Mouse (Mus musculus): Measurements from ENCODE around the gene Thpo. TPM values are rescaled to one million over a fixed set of nuclear protein-coding genes. Genes with fewer than 3 reads are reported as not detected.

Gene Thpo
- polyA plus RNA-seq, 1 experiment from 2014 or later = 3.2 TPM

- DNase-seq = no peak
- Histone ChIP-seq H3K4me3 (replicated peaks) (no peak overlapping the region), H3K9me3 (replicated peaks) (no peaks in the 10 kb centered on the region), H3K36me3 (peaks cover 60% of the 10 kb centered on the region), H3K4me1 (replicated peaks) (peaks cover 74% of the 10 kb centered on the region), H3K9ac (no peak overlapping the region), H3K4me2 (no peak overlapping the region), H3K27me3 (peaks cover 32% of the 10 kb centered on the region), H3K27ac (no peak overlapping the region)
- WGBS (ENCODE audit: insufficient replicate concordance) = 91% methylated on average over 1 of the region's 1 CpGs
- ATAC-seq (ENCODE audit: low read depth) = no peak
Measured at GRCm38 (mm10) chr16:20691617-20692016, 42.7 kb downstream of the Thpo start.

GRCm38 (mm10) chr16:20690774-20691173 lies 43.5 kb downstream of the Thpo start:
- Histone ChIP-seq H3K4me2 (no peak overlapping the region), H3K27ac (0 out of 2 replicates have a peak overlapping the region, but pooled peaks have one; percentile 23), H3K4me3 (replicated peaks) (no peak overlapping the region), H3K36me3 (peaks cover 68% of the 10 kb centered on the region), H3K4me1 (replicated peaks) (peaks cover 68% of the 10 kb centered on the region), H3K9ac (no peak overlapping the region), H3K9me3 (replicated peaks) (no peaks in the 10 kb centered on the region), H3K27me3 (peaks cover 24% of the 10 kb centered on the region)
- WGBS (ENCODE audit: insufficient replicate concordance) = 63% methylated on average over 3 of the region's 3 CpGs
- no peak for DNase-seq
- no peak for ATAC-seq (ENCODE audit: low read depth)

GRCm38 (mm10) chr16:20677974-20678675 lies 56.2 kb downstream of the Thpo start:
- no peaks in the 10 kb centered on the region for H3K27me3 ChIP-seq
- peak; percentile 54; the same call in 1 of the 2 replicates for ATAC-seq (ENCODE audit: low read depth)
- H3K4me3 ChIP-seq (replicated peaks) = no peak overlapping the region
- H3K4me2 ChIP-seq = no peak overlapping the region
- H3K9ac ChIP-seq = peak overlapping the region; percentile 48; the same call in 1 of the 2 replicates
- H3K36me3 ChIP-seq = peaks cover 91% of the 10 kb centered on the region
- H3K4me1 ChIP-seq (replicated peaks) = peaks cover 58% of the 10 kb centered on the region
- peak overlapping the region; percentile 72 for H3K27ac ChIP-seq
- DNase-seq = no peak
- WGBS (ENCODE audit: insufficient replicate concordance) = 70% methylated on average over 10 of the region's 10 CpGs
- no peaks in the 10 kb centered on the region for H3K9me3 ChIP-seq (replicated peaks)

- peak overlapping the region; percentile 48 for H3K9ac ChIP-seq
- 78% methylated on average over 5 of the region's 5 CpGs for WGBS (ENCODE audit: insufficient replicate concordance)
Measured at GRCm38 (mm10) chr16:20677380-20677779, 56.9 kb downstream of the Thpo start.

GRCm38 (mm10) chr16:20676702-20677101 lies 57.6 kb downstream of the Thpo start:
- Histone ChIP-seq H3K9ac (no peak overlapping the region), H3K27ac (no peak overlapping the region), H3K4me1 (replicated peaks) (peaks cover 64% of the 10 kb centered on the region), H3K36me3 (peaks cover 77% of the 10 kb centered on the region), H3K4me3 (replicated peaks) (no peak overlapping the region), H3K9me3 (replicated peaks) (no peaks in the 10 kb centered on the region), H3K27me3 (no peaks in the 10 kb centered on the region), H3K4me2 (no peak overlapping the region)
- DNase-seq (no peak), ATAC-seq (ENCODE audit: low read depth) (no peak)
- WGBS (ENCODE audit: insufficient replicate concordance) = 75% methylated on average over 4 of the region's 4 CpGs

More at GRCm38 (mm10) chr16:20677380-20677779, 56.9 kb downstream of the Thpo start:
- no peaks in the 10 kb centered on the region for H3K27me3 ChIP-seq
- peaks cover 58% of the 10 kb centered on the region for H3K4me1 ChIP-seq (replicated peaks)
- ATAC-seq (ENCODE audit: low read depth) (no peak), DNase-seq (no peak)
- no peak overlapping the region for H3K4me2 ChIP-seq
- peak overlapping the region; percentile 72 for H3K27ac ChIP-seq
- H3K9me3 ChIP-seq (replicated peaks) = no peaks in the 10 kb centered on the region
- H3K36me3 ChIP-seq = peaks cover 84% of the 10 kb centered on the region
- H3K4me3 ChIP-seq (replicated peaks) = no peak overlapping the region

GRCm38 (mm10) chr16:20675213-20675612 lies 59.1 kb downstream of the Thpo start:
- no peak for DNase-seq
- ATAC-seq (ENCODE audit: low read depth) = no peak
- no peaks in the 10 kb centered on the region for H3K27me3 ChIP-seq
- peak overlapping the region; percentile 83 for H3K4me2 ChIP-seq
- peak overlapping the region; percentile 95 for H3K27ac ChIP-seq
- H3K9me3 ChIP-seq (replicated peaks) = no peaks in the 10 kb centered on the region
- peak overlapping the region; percentile 96; the same call in 1 of the 2 replicates for H3K9ac ChIP-seq
- peaks cover 62% of the 10 kb centered on the region for H3K36me3 ChIP-seq
- peaks cover 66% of the 10 kb centered on the region for H3K4me1 ChIP-seq (replicated peaks)
- H3K4me3 ChIP-seq (replicated peaks) = peak overlapping the region; percentile 98
- WGBS (ENCODE audit: insufficient replicate concordance) = 84% methylated on average over 6 of the region's 6 CpGs

Other genes with a start within 250 kb of the Thpo start
- gene Eif2b5, start 235.7 kb downstream of the Thpo start, polyA plus RNA-seq (2015; fragmentation: Nextera tagmentation; extraction: Ambion mirVana) = 71.1 and 75.5 TPM in 2 replicates
- 3.7 and 4.8 TPM in 2 replicates for gene Dvl3, start 217.5 kb downstream of the Thpo start, polyA plus RNA-seq (2015; fragmentation: Nextera tagmentation; extraction: Ambion mirVana)
- 413 and 466 TPM in 2 replicates for gene Ap2m1, start 199.0 kb downstream of the Thpo start, polyA plus RNA-seq (2015; fragmentation: Nextera tagmentation; extraction: Ambion mirVana)
- 27.0 and 27.9 TPM in 2 replicates for gene Abcf3, start 185.9 kb downstream of the Thpo start, polyA plus RNA-seq (2015; fragmentation: Nextera tagmentation; extraction: Ambion mirVana)
- gene Vwa5b2, start 145.0 kb downstream of the Thpo start, polyA plus RNA-seq (2015; fragmentation: Nextera tagmentation; extraction: Ambion mirVana) = 0.21 and 0.23 TPM in 2 replicates
- 21.5 and 23.7 TPM in 2 replicates for gene Eef1akmt4, start 122.9 kb downstream of the Thpo start, polyA plus RNA-seq (2015; fragmentation: Nextera tagmentation; extraction: Ambion mirVana)
- not detected in 2 replicates for gene Gm49333, start 122.9 kb downstream of the Thpo start, polyA plus RNA-seq (2015; fragmentation: Nextera tagmentation; extraction: Ambion mirVana)
- gene Alg3, start 122.8 kb downstream of the Thpo start, polyA plus RNA-seq (2015; fragmentation: Nextera tagmentation; extraction: Ambion mirVana) = 27.6 and 29.0 TPM in 2 replicates
- gene Camk2n2, start 113.2 kb downstream of the Thpo start, polyA plus RNA-seq (2015; fragmentation: Nextera tagmentation; extraction: Ambion mirVana) = 0.10 and 0.30 TPM in 2 replicates
- 0.20 and 0.39 TPM in 2 replicates for gene Ece2, start 104.7 kb downstream of the Thpo start, polyA plus RNA-seq (2015; fragmentation: Nextera tagmentation; extraction: Ambion mirVana)
- 222 and 257 TPM in 2 replicates for gene Psmd2, start 82.9 kb downstream of the Thpo start, polyA plus RNA-seq (2015; fragmentation: Nextera tagmentation; extraction: Ambion mirVana)
- 99.1 and 114 TPM in 2 replicates for gene Eif4g1, start 66.2 kb downstream of the Thpo start, polyA plus RNA-seq (2015; fragmentation: Nextera tagmentation; extraction: Ambion mirVana)
- gene Fam131a, start 41.3 kb downstream of the Thpo start, polyA plus RNA-seq (2015; fragmentation: Nextera tagmentation; extraction: Ambion mirVana) = 1.0 TPM in 2 replicates
- gene Polr2h, start 16.8 kb downstream of the Thpo start, polyA plus RNA-seq (2015; fragmentation: Nextera tagmentation; extraction: Ambion mirVana) = 59.1 and 64.7 TPM in 2 replicates
- 7.4 and 7.6 TPM in 2 replicates for gene Clcn2, start 16.8 kb downstream of the Thpo start, polyA plus RNA-seq (2015; fragmentation: Nextera tagmentation; extraction: Ambion mirVana)
- gene Chrd, start 1.4 kb downstream of the Thpo start, polyA plus RNA-seq (2015; fragmentation: Nextera tagmentation; extraction: Ambion mirVana) = 0.31 and 0.38 TPM in 2 replicates